Mouse (Mus musculus) thymus, postnatal 0 days (tissue): Measurements from ENCODE around the gene Cd300lb. TPM values are rescaled to one million over a fixed set of nuclear protein-coding genes. Genes with fewer than 3 reads are reported as not detected.
A peak's percentile ranks its signal among the peaks of the same experiment; 100 is the strongest.

Experiments
- DNase-seq: peaks from one replicate; pipeline ENCODE4 v3.0.0-alpha.2; 2015; ENCODE audit warnings: low spot score
- polyA plus RNA-seq: library from polyadenylated mRNA; unstranded; fragments of >200 nt; fragmentation: Nextera tagmentation; extraction: Ambion mirVana; gene quantifications from 2 replicates; pipeline ENCODE4 v1.2.1, GENCODE M21; 2015

Gene Cd300lb
- polyA plus RNA-seq, 1 experiment from 2014 or later, result 0.29 TPM

DNA sequence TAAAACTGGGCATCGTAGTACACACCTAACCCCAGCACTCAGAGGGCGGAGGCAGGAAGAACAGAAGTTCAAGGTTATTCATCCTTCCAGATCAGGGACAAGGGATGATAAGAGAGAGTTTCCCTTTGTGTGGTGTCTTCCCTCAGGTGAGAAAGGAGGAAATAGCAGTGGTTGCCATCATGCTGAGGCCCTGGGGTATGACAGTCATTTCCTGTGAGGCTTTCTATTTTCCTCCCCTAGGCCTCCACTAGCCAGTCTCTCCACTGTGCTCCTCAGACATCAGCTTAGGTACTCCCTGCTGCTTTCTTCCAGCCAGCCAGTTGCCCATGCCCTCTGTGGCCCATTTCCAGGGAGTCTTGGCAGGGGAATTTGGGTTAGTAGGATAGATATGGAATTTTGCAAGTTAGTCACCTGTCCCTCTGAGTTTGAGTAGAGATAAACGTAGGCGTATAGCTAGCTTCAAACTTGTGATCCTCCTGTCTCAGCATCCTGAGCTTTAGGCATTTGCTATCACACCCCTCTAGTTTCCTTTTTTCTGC lies 50.9 kb downstream of the Cd300lb start:
- DNase-seq, result peak; percentile 28

DNA sequence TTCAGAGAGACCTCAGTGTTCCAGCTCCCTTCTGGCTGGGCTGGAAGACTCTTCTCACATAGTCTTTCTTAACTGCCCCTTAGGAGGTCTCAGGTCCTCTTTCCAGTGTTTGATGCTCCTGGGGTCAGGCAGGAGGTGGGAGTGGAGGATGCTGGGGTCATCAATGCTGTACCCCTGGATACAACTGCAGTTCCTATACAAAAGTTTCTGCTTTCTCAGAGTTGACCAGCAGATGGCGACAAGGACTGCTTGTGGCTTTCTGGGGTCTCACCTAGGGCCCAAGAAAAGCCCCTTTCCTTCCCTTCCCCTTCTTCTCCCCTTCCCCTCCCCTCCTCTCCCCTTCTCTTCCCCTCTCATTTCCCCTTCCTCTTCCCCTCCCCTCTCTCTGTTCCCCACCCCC lies 53.6 kb downstream of the Cd300lb start:
- peak; percentile 66 for DNase-seq

DNA sequence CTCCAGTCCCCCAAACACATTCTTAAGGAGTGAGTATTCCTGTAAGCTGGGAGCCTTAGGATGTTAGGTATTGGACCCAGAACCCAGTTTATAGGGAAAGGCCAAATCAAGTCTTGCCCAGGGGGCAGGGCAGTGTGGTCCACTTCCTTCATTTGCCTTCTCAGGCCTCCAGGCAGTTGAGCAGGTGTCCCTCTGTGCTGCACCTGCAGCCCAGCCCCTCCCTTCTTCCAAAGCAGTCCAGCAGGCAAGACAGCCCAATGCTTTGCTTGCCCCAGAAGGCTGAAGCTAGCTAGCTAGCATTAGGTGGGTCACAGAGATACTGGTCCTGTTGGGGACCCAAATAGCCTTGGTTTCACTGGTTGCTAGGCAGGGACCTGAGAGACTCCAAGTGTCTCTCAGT lies 54.0 kb downstream of the Cd300lb start:
- DNase-seq, result no peak

DNA sequence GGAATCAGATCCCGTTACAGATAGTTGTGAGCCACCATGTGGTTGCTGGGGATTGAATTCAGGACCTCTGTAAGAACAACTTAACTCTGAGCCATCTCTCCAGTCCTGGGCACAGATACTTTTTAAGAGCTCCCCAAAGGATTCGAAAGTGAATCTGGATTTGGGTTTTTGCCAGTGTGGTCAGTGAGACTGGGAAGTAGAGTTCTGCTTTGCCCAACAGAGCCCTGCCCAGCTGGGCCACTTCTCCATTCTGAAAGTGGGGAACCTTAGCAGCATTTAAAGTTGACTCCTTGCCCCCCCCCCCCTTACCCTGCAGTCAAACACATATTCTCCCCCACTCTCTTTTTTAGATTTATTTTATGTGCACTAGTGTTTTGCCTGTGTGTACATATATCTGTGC lies 54.5 kb downstream of the Cd300lb start:
- DNase-seq, result no peak

DNA sequence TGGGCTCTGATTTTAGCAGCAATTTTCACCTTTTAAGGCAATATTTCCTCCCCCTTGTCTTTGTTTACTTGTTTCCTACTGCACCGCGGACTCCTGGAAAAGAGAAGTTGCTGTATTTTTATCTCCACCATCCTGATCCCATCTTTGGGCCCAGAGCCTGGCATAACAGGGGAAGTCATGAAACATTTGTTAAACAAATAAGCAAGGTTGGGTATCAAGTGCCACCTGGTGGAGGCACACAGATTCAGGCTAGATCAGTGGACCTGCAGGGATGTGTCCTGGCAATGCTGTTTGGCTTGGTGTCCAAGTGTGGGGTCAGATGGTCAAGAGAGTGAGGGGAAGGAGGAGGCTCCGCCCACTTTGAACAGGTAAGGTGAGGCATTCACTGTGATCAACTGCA lies 57.0 kb downstream of the Cd300lb start:
- DNase-seq, result peak; percentile 20

DNA sequence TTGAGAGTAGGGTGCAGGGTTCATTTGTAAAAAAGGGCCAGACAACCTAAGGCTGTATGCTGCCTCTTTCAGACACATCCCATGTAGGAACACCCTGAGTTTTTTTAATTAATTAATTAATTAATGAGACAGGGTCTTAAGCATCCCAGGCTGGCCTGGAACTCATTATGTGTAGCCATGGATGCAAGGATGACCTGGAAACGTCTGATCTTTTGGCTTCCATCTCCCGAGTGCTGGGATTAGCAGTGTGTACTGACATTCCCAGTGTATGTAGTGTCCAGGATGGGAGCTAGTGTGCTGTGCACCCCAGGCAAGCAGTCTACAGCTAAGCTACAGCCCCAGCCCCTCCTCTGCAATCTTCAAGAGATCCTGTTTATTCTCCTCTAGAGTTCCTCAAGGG lies 57.6 kb downstream of the Cd300lb start:
- DNase-seq, result no peak

DNA sequence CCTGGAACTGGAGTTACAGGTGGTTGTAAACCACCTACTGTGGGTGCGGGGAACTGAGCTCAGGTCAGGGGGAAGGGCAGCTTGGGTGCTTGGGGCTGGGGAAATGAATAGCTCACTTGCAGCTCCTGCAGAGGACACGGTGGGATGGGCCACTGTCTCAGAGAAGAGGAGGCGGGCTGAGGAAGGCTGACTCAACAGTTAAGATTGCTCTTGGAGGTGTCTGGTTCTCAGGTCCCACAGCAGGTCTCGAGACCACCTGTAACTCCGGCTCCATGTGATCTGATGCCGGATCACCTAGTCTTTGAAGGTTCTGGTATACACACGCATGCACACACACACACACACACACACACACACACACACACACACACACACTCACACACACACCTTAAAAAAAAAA lies 58.0 kb downstream of the Cd300lb start:
- peak; percentile 49 for DNase-seq

DNA sequence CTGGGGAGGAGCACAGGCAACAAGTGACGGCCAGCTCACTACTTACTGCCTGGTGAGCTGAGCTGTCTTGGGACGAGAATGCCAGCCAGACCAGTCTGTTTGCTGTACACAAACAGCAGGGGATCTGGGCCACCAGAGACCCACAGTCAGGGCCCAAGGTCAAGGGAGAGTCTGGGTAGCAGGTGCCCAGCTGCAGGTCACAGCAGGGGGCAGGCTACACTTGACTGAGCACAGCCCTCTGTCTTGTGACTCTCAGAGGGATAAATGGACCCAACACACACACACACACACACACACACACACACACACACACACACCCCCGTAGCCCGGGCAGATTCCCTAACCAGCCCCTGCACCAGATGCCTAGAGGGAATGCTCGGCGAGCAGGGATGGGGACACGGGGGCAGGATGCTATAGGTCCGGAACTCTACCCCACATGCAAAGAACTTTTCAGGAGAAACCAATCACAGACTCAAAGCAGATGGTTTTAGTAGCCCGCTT lies 58.8 kb downstream of the Cd300lb start:
- DNase-seq, result no peak

DNA sequence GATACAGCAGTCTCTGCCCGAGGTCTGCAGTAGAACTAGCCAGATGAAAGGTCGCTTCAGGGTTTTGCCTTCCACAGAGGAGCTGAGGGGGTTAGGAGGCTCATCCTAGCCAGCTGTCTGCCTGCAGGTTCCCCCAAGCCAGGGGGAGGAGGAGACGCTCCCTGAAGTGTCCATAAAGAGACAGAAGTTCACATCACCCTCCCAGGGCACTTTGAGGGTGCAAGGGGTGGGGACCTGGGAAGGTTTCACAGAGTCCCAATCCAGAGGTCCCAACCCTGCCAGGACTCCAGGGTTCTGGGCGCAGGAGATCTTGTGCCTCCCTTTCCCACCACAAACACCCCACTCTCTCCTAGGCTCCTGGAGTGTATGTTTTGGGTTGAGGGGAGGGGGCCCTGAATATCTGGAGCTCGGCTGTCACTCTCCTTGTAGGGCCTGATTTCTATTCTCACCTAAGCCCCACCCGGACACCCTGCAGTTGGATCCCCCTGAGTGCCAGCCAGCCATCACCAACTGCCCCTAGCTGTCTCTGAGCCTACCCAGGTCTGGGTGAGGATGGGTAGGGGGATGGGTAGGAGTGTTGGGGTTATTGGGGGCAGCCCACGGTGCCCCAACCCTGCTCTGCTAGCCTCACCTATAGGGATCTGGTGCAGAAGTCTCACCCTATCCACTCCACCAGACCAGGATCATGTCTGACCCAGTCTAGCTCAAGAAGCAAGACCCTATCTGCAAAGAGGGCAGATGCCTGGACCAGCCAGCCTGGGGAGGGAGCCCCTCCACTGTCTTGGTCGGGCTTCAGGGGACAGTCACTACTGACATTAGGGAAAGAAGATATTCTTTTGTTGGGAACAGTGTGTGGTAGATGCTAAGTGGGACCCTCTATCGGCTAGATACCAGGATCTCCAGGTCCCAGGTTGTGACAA lies 59.7 kb downstream of the Cd300lb start:
- DNase-seq, result no peak

DNA sequence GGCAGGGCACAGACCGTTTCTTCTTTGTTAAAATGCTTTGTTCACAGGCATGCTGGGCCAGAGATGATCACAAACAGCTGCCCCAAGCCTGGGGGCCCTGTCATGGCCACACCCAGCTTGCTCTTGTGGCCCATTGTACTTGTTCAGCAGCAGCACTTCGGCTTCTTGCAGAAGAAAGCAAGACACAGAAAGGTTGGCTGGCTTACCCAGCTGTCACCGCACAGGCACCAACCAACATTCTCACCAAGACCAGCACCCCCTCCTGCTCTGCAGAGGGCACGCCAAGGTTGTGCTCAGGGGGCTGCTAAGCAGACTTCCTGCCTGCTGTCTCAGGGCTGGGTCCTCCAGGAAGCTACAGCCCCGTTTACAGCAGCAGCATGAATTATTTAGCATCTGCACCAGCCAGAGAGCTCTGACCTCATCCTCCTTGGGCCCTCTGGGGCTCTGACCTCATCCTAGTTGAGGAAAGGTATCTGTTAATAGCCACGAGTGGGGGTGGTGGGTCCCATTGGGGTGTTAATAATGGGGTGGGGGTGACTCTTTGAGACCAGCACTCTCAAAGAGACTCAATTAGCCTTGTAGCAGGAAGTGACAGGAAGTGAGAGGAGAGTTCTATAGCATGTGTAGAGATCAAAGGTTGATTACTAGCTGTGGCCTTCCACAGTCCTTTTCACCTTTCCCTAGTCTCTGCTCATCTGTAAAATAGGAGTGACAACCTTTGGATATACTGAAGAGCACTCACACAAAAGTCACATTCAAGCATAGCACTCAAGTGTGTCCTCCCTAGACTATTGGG lies 61.0 kb downstream of the Cd300lb start:
- peak; percentile 90 for DNase-seq

Other genes starting within 250 kb of the Cd300lb start
- 0.94 and 1.1 TPM in 2 replicates for gene Dnaic2, start 207.0 kb downstream of the Cd300lb start, polyA plus RNA-seq
- gene Kif19a, start 169.0 kb downstream of the Cd300lb start, polyA plus RNA-seq, result 0.09 TPM in 2 replicates
- 0.14 TPM in 1 of 2 replicates, not detected in the other for gene Btbd17, start 138.4 kb downstream of the Cd300lb start, polyA plus RNA-seq
- gene Gpr142, start 135.5 kb downstream of the Cd300lb start, polyA plus RNA-seq, result not detected in 2 replicates
- 5.0 and 5.3 TPM in 2 replicates for gene Gprc5c, start 83.2 kb downstream of the Cd300lb start, polyA plus RNA-seq
- gene Cd300a, start 44.3 kb downstream of the Cd300lb start, polyA plus RNA-seq, result 5.0 and 6.8 TPM in 2 replicates
- 0.21 and 0.23 TPM in 2 replicates for gene Cd300c, start 34.8 kb upstream of the Cd300lb start, polyA plus RNA-seq
- 0.21 and 0.26 TPM in 2 replicates for gene Cd300ld, start 55.5 kb upstream of the Cd300lb start, polyA plus RNA-seq
- gene Cd300c2, start 67.5 kb upstream of the Cd300lb start, polyA plus RNA-seq, result 7.7 and 8.0 TPM in 2 replicates
- not detected in 2 replicates for gene Cd300ld2, start 81.8 kb upstream of the Cd300lb start, polyA plus RNA-seq
- gene Cd300ld4, start 92.6 kb upstream of the Cd300lb start, polyA plus RNA-seq, result 0.48 TPM in 1 of 2 replicates, not detected in the other
- gene Cd300ld5, start 103.4 kb upstream of the Cd300lb start, polyA plus RNA-seq, result 0.49 TPM in 1 of 2 replicates, not detected in the other
- not detected in 2 replicates for gene Cd300ld3, start 114.0 kb upstream of the Cd300lb start, polyA plus RNA-seq
- gene Cd300e, start 127.8 kb upstream of the Cd300lb start, polyA plus RNA-seq, result 0.05 and 0.18 TPM in 2 replicates
- 43.4 and 47.1 TPM in 2 replicates for gene Rab37, start 157.0 kb upstream of the Cd300lb start, polyA plus RNA-seq
- 0.76 and 2.0 TPM in 2 replicates for gene Cd300lf, start 199.6 kb upstream of the Cd300lb start, polyA plus RNA-seq
- gene Slc9a3r1, start 229.0 kb upstream of the Cd300lb start, polyA plus RNA-seq, result 255 and 279 TPM in 2 replicates